Mouse (Mus musculus): Measurements from ENCODE around the gene Krtap1-5.

Krtap1-5 gene

GRCm38 (mm10) chr11:99547892-99548291 is 32.9 kb downstream of the Krtap1-5 start:
- DNase-seq (ENCODE audit: low spot score in 2 of 2): no peak

- peak in 1 of 2 experiments; percentile 27 for DNase-seq (ENCODE audit: low spot score in 2 of 2)
Measured at GRCm38 (mm10) chr11:99539721-99540120, 41.1 kb downstream of the Krtap1-5 start.
